Mouse (Mus musculus): ENCODE results near the gene Smok3b. TPM values are rescaled to one million over a fixed set of nuclear protein-coding genes. Genes with fewer than 3 reads are reported as not detected.
"Not testable (repeated sequence)": the region's sequence is repeated elsewhere in the genome, so short reads cannot be mapped to it uniquely, and the experiment has no call there.

The Smok3b gene
- polyA plus RNA-seq (2012; ENCODE audit: insufficient read depth, insufficient read length, missing spikeins) = not detected in 2 replicates

DNA sequence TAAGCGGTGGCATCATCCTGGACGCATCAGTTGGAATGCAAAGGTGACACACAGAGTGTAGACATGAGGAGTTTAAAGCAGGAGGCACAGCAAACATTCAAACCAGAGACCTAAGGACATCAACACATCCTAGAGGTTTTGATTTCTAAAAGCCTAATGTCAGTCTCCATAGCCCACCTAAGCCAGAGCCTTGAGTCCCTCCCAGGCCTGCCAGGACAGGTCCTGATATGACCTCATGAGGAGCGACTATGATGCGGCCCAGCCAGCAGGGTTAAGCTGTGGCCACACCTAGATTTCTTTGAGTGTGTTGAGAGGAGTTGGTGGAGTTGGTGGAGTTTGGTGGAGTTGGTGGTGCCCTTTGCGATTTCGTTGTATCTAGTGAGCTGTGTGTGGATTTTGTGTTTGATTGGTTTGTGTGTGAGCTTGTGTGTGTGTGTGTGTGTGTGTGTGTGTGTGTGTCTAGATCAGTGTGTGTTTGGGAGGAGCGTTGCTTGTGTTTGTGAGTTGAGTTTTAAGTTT, at the start of gene Smok3b, which contains the start of gene Smok3a:
TSS of gene Smok3b (plus strand) at position 469 of the 519 bp plus-strand sequence.
TSS of gene Smok3a (plus strand) at position 301 of the 519 bp plus-strand sequence.
- H3K4me1 ChIP-seq (ENCODE audit: control insufficient read depth, insufficient read depth, low read length); H3K27ac ChIP-seq (ENCODE audit: insufficient read depth, low read depth, low read length); H3K4me3 ChIP-seq (ENCODE audit: insufficient read depth, low read length): not testable (repeated sequence)

- no peaks in the 10 kb centered on the region for H3K4me1 ChIP-seq (ENCODE audit: control insufficient read depth, insufficient read depth, low read length)
- no peak overlapping the region for H3K4me3 ChIP-seq (ENCODE audit: insufficient read depth, low read length)
- H3K27ac ChIP-seq (ENCODE audit: insufficient read depth, low read depth, low read length) = no peak overlapping the region
- TF ChIP-seq POLR2A (IDR thresholded peaks at IDR 0.05; ENCODE audit: borderline replicate concordance, low read depth, low read length) = no peak
These were observed 48.1 kb upstream of the Smok3b start for GRCm38 (mm10) chr5:137973161-137973560.

- H3K27ac ChIP-seq (ENCODE audit: insufficient read depth, low read depth, low read length) = no peak overlapping the region
- no peak overlapping the region for H3K4me3 ChIP-seq (ENCODE audit: insufficient read depth, low read length)
- H3K4me1 ChIP-seq (ENCODE audit: control insufficient read depth, insufficient read depth, low read length) = no peaks in the 10 kb centered on the region
- TF ChIP-seq POLR2A (IDR thresholded peaks at IDR 0.05; ENCODE audit: borderline replicate concordance, low read depth, low read length) (no peak), CTCF (IDR thresholded peaks at IDR 0.05; ENCODE audit: low read depth, low read length) (no peak)
These were observed 47.5 kb upstream of the Smok3b start for GRCm38 (mm10) chr5:137973738-137974137.

GRCm38 (mm10) chr5:137974724-137975123, 46.5 kb upstream of the Smok3b start:
- H3K4me1 ChIP-seq (ENCODE audit: control insufficient read depth, insufficient read depth, low read length) = no peaks in the 10 kb centered on the region
- no peak overlapping the region for H3K4me3 ChIP-seq (ENCODE audit: insufficient read depth, low read length)
- H3K27ac ChIP-seq (ENCODE audit: insufficient read depth, low read depth, low read length) = no peak overlapping the region
- no peak for TF ChIP-seq CTCF (IDR thresholded peaks at IDR 0.05; ENCODE audit: low read depth, low read length)
- no peak for TF ChIP-seq POLR2A (IDR thresholded peaks at IDR 0.05; ENCODE audit: borderline replicate concordance, low read depth, low read length)

DNA sequence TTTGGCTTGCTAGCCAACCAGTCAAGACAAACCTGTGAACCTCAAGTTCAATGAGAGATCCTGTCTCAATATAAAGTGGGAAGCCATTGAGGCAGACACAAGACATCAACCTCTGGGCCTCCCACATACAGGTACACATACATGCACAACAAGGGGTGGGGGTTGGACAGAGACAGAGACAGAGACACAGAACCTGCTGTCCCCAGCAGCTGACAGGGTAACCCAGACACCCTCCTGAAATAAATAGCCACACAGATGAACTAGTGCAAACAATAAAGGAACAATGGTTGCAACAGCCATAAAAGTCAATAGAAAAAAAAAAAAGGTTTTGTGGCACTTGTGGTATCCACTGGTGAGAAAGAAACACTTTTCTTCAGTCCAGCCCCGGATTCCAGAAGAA, 45.8 kb upstream of the Smok3b start:
- no peak overlapping the region for H3K27ac ChIP-seq (ENCODE audit: insufficient read depth, low read depth, low read length)
- H3K4me3 ChIP-seq (ENCODE audit: insufficient read depth, low read length) = no peak overlapping the region
- no peak for TF ChIP-seq CTCF (IDR thresholded peaks at IDR 0.05; ENCODE audit: low read depth, low read length)
- TF ChIP-seq POLR2A (IDR thresholded peaks at IDR 0.05; ENCODE audit: borderline replicate concordance, low read depth, low read length) = no peak
- no peaks in the 10 kb centered on the region for H3K4me1 ChIP-seq (ENCODE audit: control insufficient read depth, insufficient read depth, low read length)

DNA sequence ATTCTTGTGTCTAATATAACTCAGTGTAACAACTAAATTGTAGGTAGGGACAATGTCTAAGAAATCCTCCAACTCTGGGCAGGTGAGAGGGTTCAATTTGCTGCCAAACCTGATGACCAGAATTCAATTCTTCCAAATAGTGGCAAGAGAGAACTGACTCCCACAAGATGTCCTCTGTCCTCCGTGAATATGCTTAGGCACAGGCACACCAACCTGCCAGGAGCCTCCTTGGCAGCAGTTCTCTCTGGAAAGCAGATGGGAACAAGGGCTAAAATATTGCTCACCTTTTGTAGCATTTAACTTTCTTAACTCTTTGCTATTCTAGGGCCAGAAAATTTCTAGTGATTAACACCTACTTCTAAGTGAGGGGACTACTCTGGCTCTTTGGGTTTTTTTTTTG, 43.9 kb upstream of the Smok3b start:
- Histone ChIP-seq H3K4me3 (ENCODE audit: insufficient read depth, low read length) (no peak overlapping the region), H3K27ac (ENCODE audit: insufficient read depth, low read depth, low read length) (no peak overlapping the region), H3K4me1 (ENCODE audit: control insufficient read depth, insufficient read depth, low read length) (no peaks in the 10 kb centered on the region)
- no peak for TF ChIP-seq POLR2A (IDR thresholded peaks at IDR 0.05; ENCODE audit: borderline replicate concordance, low read depth, low read length)

DNA sequence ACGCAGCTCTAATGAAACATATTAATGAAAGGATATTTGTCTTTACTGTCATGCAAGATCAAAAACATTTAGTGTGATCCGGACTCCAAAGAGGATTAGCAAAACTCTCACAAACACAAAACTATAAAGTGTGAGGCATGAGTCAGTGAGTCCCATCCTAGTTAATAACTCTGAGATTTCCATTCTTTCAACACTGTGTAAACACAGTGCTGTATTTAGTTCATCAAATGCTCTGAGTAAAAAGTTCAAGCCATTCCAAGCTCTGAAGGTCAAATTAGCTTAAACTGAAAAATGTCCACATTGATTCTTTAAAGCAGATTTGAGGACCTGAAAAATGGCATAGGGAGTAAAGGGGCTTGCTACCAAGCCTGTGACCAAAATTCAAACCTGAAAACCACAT, 42.1 kb upstream of the Smok3b start:
- TF ChIP-seq CTCF (IDR thresholded peaks at IDR 0.05; ENCODE audit: low read depth, low read length) (no peak), POLR2A (IDR thresholded peaks at IDR 0.05; ENCODE audit: borderline replicate concordance, low read depth, low read length) (no peak)
- Histone ChIP-seq H3K4me1 (ENCODE audit: control insufficient read depth, insufficient read depth, low read length) (no peaks in the 10 kb centered on the region), H3K4me3 (ENCODE audit: insufficient read depth, low read length) (no peak overlapping the region), H3K27ac (ENCODE audit: insufficient read depth, low read depth, low read length) (no peak overlapping the region)

- TF ChIP-seq POLR2A (IDR thresholded peaks at IDR 0.05; ENCODE audit: borderline replicate concordance, low read depth, low read length) = no peak
- no peak for TF ChIP-seq CTCF (IDR thresholded peaks at IDR 0.05; ENCODE audit: low read depth, low read length)
- no peaks in the 10 kb centered on the region for H3K4me1 ChIP-seq (ENCODE audit: control insufficient read depth, insufficient read depth, low read length)
- H3K27ac ChIP-seq (ENCODE audit: insufficient read depth, low read depth, low read length) = no peak within 1 kb of the TSS
- no peak within 1 kb of the TSS for H3K4me3 ChIP-seq (ENCODE audit: insufficient read depth, low read length)
These were observed 39.9 kb upstream of the Smok3b start, which contains the start of gene Azgp1 for GRCm38 (mm10) chr5:137981300-137981699. Azgp1 (plus strand) TSS chr5:137981520.

DNA sequence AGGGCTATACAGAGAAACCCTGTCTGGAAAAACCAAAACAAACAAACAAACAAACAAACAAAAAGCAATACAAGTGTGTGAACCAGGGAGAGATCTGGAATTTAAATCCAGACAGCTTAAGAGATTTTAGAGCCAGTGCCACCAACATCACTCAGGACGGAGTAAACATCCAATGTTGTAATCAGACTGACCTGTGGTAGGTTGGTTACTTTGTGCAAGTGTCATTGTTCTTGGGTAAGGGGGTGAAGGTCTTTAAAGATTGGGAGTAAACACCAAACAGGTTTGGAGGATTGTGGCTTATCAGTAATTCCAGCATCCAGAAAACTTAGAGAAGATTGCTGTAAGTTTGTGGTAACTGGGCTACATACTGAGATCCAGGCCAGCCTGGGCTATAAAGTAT, 34.9 kb upstream of the Smok3b start:
- Histone ChIP-seq H3K4me1 (ENCODE audit: control insufficient read depth, insufficient read depth, low read length) (no peaks in the 10 kb centered on the region), H3K27ac (ENCODE audit: insufficient read depth, low read depth, low read length) (no peak overlapping the region), H3K4me3 (ENCODE audit: insufficient read depth, low read length) (no peak overlapping the region)
- TF ChIP-seq CTCF (IDR thresholded peaks at IDR 0.05; ENCODE audit: low read depth, low read length) = no peak
- no peak for TF ChIP-seq POLR2A (IDR thresholded peaks at IDR 0.05; ENCODE audit: borderline replicate concordance, low read depth, low read length)

GRCm38 (mm10) chr5:138009437-138009836, 11.8 kb upstream of the Smok3b start:
- Histone ChIP-seq H3K4me3 (ENCODE audit: insufficient read depth, low read length) (no peak overlapping the region), H3K4me1 (ENCODE audit: control insufficient read depth, insufficient read depth, low read length) (no peaks in the 10 kb centered on the region), H3K27ac (ENCODE audit: insufficient read depth, low read depth, low read length) (no peak overlapping the region)
- no peak for TF ChIP-seq CTCF (IDR thresholded peaks at IDR 0.05; ENCODE audit: low read depth, low read length)
- TF ChIP-seq POLR2A (IDR thresholded peaks at IDR 0.05; ENCODE audit: borderline replicate concordance, low read depth, low read length) = no peak

DNA sequence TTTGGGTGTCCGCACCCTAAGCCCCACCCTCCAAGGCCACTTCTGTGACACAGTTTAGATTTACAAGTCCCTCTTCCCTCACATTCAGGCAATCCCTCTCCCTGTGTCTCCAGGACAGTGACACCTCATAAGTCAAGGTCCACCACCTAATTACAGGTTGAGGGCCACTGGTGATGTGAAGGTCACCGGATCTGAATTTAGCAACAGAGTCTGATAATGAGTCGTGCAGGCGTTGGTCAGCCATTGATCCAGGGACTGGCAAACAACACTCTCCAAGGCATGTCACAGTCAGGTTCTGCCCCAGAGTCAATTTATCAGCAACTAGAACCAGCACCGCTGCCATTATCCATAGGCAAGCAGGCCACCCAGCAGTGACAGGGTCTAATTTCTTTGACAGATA, 8.8 kb upstream of the Smok3b start:
- TF ChIP-seq POLR2A (IDR thresholded peaks at IDR 0.05; ENCODE audit: borderline replicate concordance, low read depth, low read length) (no peak), CTCF (IDR thresholded peaks at IDR 0.05; ENCODE audit: low read depth, low read length) (no peak)
- no peak overlapping the region for H3K27ac ChIP-seq (ENCODE audit: insufficient read depth, low read depth, low read length)

More for the DNA sequence above, 8.8 kb upstream of the Smok3b start:
- Histone ChIP-seq H3K4me1 (ENCODE audit: control insufficient read depth, insufficient read depth, low read length) (no peaks in the 10 kb centered on the region), H3K4me3 (ENCODE audit: insufficient read depth, low read length) (no peak overlapping the region)

All from bone marrow macrophage, adult 2 months (primary cell).